In genomic region chr2:7906271-7906670, GRCm38 (mm10) we compare ENCODE assay signal across 9 mouse cellular contexts.
"Had no signal": no experiment of that assay in that cellular context is flagged by ENCODE, and none has a peak within 500 bp of the region (broad histone marks: within the 10 kb centered on the region; RNA-seq: fewer than 3 reads in every experiment).

No protein-coding gene starts in this region.

- DNase-seq: kidney, adult 11 months; kidney, adult 9 months; kidney, postnatal 36 days; liver; liver, embryonic 13.5 days; liver, postnatal 0 days; lung, postnatal 14 days; thymus, adult 18-20 months; thymus, postnatal 25 days had no signal
